Mouse (Mus musculus): ENCODE results near the gene Gbx2.

Gene Gbx2

DNA sequence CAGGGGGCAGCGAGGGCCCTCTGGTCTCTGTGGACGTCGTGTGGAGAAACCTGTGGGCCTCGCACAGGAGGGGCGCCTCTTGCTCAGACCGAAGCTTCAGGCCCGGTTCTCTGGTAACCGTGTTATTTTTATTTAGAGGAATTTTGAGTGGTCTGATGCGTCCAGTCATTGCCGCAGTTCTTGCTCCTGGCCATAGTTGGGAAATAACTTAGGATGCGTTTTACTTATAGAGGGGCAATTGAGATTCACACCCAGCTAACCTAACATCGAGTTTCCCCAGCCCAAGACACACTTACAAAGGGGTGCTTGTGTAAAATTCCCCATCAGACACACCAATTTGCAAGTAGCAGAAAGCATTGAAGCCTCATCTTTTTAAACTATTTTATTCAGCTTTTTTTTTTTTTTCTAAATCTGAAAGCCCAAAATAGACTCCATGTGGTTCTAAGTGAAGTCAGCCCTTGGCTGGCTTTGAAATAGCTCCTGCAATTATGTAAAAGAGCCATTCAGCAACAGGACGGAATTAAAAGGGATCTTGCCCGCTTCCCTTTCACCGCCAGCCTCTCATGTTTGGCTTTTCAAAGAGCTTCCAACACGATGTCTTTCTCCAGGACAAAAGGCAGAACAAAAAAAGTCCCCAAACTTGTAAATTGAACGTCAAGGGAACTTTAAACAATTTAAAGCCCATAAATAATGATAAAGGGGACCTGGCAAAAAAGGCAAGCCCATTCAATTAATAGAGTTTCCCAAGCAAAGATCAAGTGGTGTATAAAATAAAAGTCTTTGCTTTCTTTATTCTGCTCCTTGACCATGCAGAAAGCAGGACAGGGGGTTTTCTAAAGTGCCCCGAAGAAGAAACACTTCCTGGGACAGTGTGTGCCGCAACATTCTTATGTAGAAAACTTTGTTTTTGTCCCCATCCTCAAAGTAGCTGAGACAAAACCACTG, 3.6 kb upstream of the Gbx2 start:
- DNase-seq: no peak

GRCm38 (mm10) chr1:89933786-89934185, 2.8 kb upstream of the Gbx2 start:
- peak in 1 of 2 experiments; percentile 30 for DNase-seq

- DNase-seq: peak; percentile 35 to 40
Measured at GRCm38 (mm10) chr1:89933028-89933427, 2.0 kb upstream of the Gbx2 start.

- DNase-seq: no peak
Measured at GRCm38 (mm10) chr1:89932616-89933015, 1.6 kb upstream of the Gbx2 start.

DNA sequence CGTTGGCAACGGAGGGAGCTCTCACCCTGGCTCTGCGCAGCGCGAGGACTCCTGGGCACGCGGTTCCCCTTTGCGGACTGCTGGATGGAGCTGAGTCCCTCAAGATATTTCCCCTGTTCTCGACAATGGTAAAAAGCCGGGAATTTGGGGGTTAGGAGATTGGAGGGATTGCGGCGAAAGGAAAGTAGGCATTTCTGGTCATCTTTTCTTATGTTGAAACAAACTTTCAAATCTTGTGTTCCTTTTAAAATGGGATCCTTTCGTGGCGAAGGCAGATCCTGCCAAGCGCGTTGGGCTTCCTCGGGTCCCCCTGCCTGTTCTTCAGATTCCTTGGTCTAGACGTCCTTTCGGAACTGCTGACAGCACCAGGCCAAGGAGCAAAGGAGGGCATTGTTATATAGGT, 1.0 kb upstream of the Gbx2 start:
- DNase-seq: no peak

GRCm38 (mm10) chr1:89930551-89930950, 428 bp downstream of the Gbx2 start:
- DNase-seq: peak in 1 of 2 experiments; percentile 29

GRCm38 (mm10) chr1:89929721-89930505, 1.1 kb downstream of the Gbx2 start:
- DNase-seq: peak in 1 of 2 experiments; percentile 44

- no peak for DNase-seq
Measured at GRCm38 (mm10) chr1:89929181-89929580, 1.8 kb downstream of the Gbx2 start.

DNA sequence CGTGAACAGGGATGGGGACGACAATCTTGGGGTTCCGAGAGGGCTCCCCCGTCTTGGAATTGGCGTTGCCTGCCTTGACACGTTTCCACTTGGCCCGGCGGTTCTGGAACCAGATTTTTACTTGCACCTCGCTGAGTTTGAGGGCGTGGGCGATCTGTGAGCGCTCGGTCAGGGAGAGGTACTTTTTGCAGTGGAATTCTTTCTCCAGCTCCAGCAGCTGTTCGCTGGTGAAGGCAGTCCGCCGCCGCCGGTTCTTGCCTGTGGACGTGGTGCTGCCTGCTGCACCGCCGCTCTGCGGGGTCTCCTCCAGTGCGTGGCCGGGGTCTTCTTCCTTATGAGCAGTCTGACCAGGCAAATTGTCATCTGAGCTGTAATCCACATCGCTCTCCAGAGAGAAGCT, 2.3 kb downstream of the Gbx2 start:
- DNase-seq: no peak

GRCm38 (mm10) chr1:89927061-89927661, 3.8 kb downstream of the Gbx2 start:
- DNase-seq: peak in 1 of 2 experiments; percentile 45

- no peak for DNase-seq
Measured at GRCm38 (mm10) chr1:89926583-89927060, 4.4 kb downstream of the Gbx2 start.

DNA sequence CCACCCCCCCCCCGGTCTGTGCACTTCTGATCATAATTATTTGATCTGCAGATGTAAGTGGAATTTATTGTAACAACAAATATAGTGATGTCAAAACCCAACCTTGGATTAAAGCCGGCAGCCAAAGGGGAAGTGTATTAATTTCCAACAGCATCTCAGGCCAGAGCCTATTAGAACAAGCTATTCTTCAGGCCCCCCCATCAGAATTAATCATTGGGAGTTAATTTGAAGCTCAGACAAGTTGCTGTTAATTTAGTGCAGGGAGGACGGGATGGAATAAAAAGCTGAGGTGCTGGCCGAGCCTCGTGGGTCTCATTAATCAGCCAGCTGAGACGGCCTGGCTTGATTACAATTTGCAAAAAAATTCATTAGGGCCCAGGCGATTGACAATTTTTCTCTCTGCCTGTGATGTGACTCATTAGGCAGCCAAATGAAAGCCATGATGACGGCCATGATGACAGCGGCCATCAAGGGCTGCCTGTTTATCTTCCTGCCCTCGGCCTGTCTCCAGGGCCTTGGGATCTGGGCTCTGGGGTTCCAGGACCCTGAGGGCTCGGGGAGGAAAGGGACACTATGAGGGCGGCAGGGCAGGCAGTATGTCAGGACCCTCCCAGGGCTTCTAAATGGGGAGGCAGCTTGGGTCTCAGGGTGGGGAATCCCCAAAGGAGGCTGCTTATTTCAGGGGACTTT, 5.3 kb downstream of the Gbx2 start:
- no peak for DNase-seq

GRCm38 (mm10) chr1:89923642-89924020, 7.3 kb downstream of the Gbx2 start:
- no peak for DNase-seq

DNA sequence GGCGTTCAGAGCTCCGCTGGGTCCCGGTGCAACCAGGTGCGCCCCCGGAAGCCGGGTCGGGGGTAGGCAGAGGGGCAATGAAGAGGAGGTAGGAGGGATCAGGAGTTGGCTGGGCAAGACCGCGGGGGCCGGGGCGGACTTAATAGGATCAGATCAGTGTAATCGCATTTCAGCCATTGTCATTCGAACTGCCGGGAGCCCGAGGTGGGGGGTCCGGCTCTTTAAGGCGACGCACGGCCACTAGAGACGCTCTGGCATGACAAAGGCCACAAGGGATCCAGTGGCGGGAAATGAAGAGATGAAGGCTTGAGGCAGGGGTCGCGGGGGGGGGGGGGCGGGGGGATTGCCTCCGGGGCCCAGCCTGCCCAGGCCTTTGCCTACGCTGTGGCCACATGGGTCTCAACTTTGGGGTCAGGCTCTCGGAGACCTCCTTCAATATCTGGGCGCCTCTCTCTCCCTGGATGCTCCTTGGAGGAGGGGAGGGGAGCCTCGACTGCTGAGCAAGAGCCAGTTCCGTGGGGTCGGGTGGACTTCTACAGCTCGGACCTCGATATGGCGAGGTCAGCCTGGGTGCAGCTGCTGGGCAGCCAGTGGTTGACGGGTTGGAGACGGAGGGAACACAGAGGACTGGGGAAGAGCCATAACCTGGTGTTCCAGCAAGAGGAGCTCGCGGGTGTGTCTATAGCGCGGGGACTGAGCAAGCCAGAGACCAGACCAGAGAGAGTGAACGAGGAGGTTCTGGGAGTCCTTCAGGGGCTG, 7.9 kb downstream of the Gbx2 start:
- DNase-seq: no peak

GRCm38 (mm10) chr1:89922282-89922681, 8.7 kb downstream of the Gbx2 start:
- no peak for DNase-seq

GRCm38 (mm10) chr1:89921806-89922205, 9.2 kb downstream of the Gbx2 start:
- DNase-seq: no peak

DNA sequence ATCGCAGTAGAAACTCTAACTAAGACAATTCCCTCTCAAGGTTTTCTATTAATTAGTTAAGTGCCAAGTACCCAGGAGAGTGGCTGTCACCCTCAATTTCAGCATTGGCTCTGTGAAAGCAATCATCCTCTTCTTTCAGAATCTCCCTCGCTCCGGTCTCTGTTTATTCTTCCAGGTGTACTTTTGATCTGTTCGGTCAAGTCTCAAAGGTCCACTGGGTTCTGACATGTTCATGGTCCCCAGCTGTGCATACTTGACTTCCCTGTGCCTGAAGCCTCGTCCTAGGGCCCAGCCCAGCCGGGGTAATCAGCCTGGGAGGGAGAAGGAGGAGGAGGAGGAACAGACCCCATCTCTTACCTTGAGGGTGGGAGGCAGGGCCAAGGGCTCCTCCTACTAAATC, 11.8 kb downstream of the Gbx2 start:
- peak in 1 of 2 experiments; percentile 41 for DNase-seq

- no peak for DNase-seq
Measured at GRCm38 (mm10) chr1:89918111-89918510, 12.9 kb downstream of the Gbx2 start.

- DNase-seq: no peak
Measured at GRCm38 (mm10) chr1:89913611-89914010, 17.4 kb downstream of the Gbx2 start.

DNA sequence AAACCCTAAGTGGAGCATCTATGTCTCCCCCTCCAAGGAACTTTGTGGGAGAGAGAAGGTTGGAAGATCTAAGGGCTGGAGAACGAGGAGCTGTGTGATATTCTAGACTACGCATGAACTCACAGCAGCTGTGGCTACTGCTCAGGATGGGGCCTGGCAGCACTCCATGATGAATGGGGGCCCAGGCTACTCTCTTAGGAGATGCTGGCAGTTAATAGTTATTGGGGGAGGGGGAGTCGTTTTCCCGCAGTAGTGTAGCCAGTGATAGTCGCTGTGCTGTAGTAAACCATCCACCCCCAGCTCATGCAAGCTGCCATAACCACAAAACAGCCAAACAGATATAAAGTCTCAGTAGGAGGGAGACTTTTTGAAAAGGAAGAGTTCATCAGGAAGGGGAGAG, 18.6 kb downstream of the Gbx2 start:
- no peak for DNase-seq

DNA sequence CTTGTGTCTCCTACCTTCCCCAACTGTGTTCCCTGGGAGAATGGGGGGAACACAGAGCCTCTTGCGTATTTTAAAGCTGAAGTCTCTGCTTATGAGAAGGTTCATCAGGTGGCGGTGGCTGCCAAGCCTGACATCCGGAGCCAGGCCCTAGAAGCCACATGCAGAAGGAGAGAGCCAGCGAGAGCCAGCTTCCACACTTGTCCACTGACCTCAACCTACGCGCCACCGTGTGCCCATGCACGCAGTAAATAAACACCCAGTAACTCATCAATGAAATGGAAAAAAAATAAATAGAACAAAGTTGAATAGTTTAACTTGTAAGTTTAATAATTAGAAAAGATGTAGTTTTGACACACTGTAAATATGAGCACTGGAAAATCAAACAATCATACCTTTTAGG, 21.2 kb downstream of the Gbx2 start:
- DNase-seq: peak in 1 of 2 experiments; percentile 36

GRCm38 (mm10) chr1:89902641-89903040, 28.3 kb downstream of the Gbx2 start:
- no peak for DNase-seq
